Mouse (Mus musculus): ENCODE measurements around the gene Tenm2. TPM values are rescaled to one million over a fixed set of nuclear protein-coding genes. Genes with fewer than 3 reads are reported as not detected.

Tenm2 gene
- total RNA-seq, 2 experiments from 2014 or later = 0.07 TPM

- no peak for DNase-seq
- intact Hi-C loops (cut with DNase I) = no loop called here
Observed at GRCm38 (mm10) chr11:36926705-36927406, 308.9 kb downstream of the Tenm2 start.

- intact Hi-C loops (cut with DNase I) = no loop called here
- DNase-seq = no peak
Observed at GRCm38 (mm10) chr11:36919301-36919700, 316.5 kb downstream of the Tenm2 start.

- intact Hi-C loops (cut with DNase I) = no loop called here
- peak in 1 of 2 experiments; percentile 19 for DNase-seq
Observed at GRCm38 (mm10) chr11:36911406-36911805, 324.4 kb downstream of the Tenm2 start.

- no peak for DNase-seq
- intact Hi-C loops (cut with DNase I) = no loop called here
Observed at GRCm38 (mm10) chr11:36909036-36909435, 326.7 kb downstream of the Tenm2 start.

GRCm38 (mm10) chr11:36902302-36902701 lies 333.5 kb downstream of the Tenm2 start:
- intact Hi-C loops (cut with DNase I) = no loop called here

GRCm38 (mm10) chr11:36893061-36893460 lies 342.7 kb downstream of the Tenm2 start:
- intact Hi-C loops (cut with DNase I) = no loop called here

More at GRCm38 (mm10) chr11:36902302-36902701, 333.5 kb downstream of the Tenm2 start:
- no peak for DNase-seq

GRCm38 (mm10) chr11:36891106-36891505 lies 344.7 kb downstream of the Tenm2 start:
- no peak for DNase-seq
- intact Hi-C loops (cut with DNase I) = no loop called here

More at GRCm38 (mm10) chr11:36893061-36893460, 342.7 kb downstream of the Tenm2 start:
- DNase-seq = no peak

GRCm38 (mm10) chr11:36887490-36887889 lies 348.3 kb downstream of the Tenm2 start:
- intact Hi-C loops (cut with DNase I) = no loop called here
- no peak for DNase-seq

GRCm38 (mm10) chr11:36886147-36886546 lies 349.6 kb downstream of the Tenm2 start:
- DNase-seq = no peak
- intact Hi-C loops (cut with DNase I) = no loop called here

GRCm38 (mm10) chr11:36872961-36873360 lies 362.8 kb downstream of the Tenm2 start:
- intact Hi-C loops (cut with DNase I) = no loop called here

GRCm38 (mm10) chr11:36870548-36870947 lies 365.2 kb downstream of the Tenm2 start:
- no peak for DNase-seq
- intact Hi-C loops (cut with DNase I) = no loop called here

More at GRCm38 (mm10) chr11:36872961-36873360, 362.8 kb downstream of the Tenm2 start:
- DNase-seq = no peak

- DNase-seq = peak in 1 of 2 experiments; percentile 0
- intact Hi-C loops (cut with DNase I) = no loop called here
Observed at GRCm38 (mm10) chr11:36851690-36852089, 384.1 kb downstream of the Tenm2 start.

- intact Hi-C loops (cut with DNase I) = no loop called here
- no peak for DNase-seq
Observed at GRCm38 (mm10) chr11:36847451-36847850, 388.3 kb downstream of the Tenm2 start.

GRCm38 (mm10) chr11:36832855-36833254 lies 402.9 kb downstream of the Tenm2 start:
- intact Hi-C loops (cut with DNase I) = no loop called here
- no peak for DNase-seq

- intact Hi-C loops (cut with DNase I) = no loop called here
- no peak for DNase-seq
Observed at GRCm38 (mm10) chr11:36831511-36831910, 404.3 kb downstream of the Tenm2 start.

- no peak for DNase-seq
- intact Hi-C loops (cut with DNase I) = no loop called here
Observed at GRCm38 (mm10) chr11:36824666-36825065, 411.1 kb downstream of the Tenm2 start.

- DNase-seq = no peak
- intact Hi-C loops (cut with DNase I) = no loop called here
Observed at GRCm38 (mm10) chr11:36804615-36805014, 431.1 kb downstream of the Tenm2 start.

GRCm38 (mm10) chr11:36802208-36802631 lies 433.5 kb downstream of the Tenm2 start:
- DNase-seq = no peak
- intact Hi-C loops (cut with DNase I) = no loop called here

GRCm38 (mm10) chr11:36801683-36802082 lies 434.1 kb downstream of the Tenm2 start:
- intact Hi-C loops (cut with DNase I) = no loop called here
- DNase-seq = no peak

GRCm38 (mm10) chr11:36799409-36799808 lies 436.4 kb downstream of the Tenm2 start:
- DNase-seq = no peak
- intact Hi-C loops (cut with DNase I) = no loop called here

- no peak for DNase-seq
- intact Hi-C loops (cut with DNase I) = no loop called here
Observed at GRCm38 (mm10) chr11:36758009-36758408, 477.8 kb downstream of the Tenm2 start.

GRCm38 (mm10) chr11:36746286-36746685 lies 489.5 kb downstream of the Tenm2 start:
- intact Hi-C loops (cut with DNase I) = no loop called here
- DNase-seq = no peak

GRCm38 (mm10) chr11:36727800-36728199 lies 508.0 kb downstream of the Tenm2 start:
- intact Hi-C loops (cut with DNase I) = no loop called here

More at GRCm38 (mm10) chr11:36727800-36728199, 508.0 kb downstream of the Tenm2 start:
- DNase-seq = no peak
